Mouse (Mus musculus): ENCODE measurements around the gene Cyp2ab1. TPM values are rescaled to one million over a fixed set of nuclear protein-coding genes. Genes with fewer than 3 reads are reported as not detected.

The Cyp2ab1 gene
- polyA plus RNA-seq (2021; fragmentation: Nextera tagmentation), result not detected in 2 replicates
- long read RNA-seq, experiment 1, result 0 reads
- long read RNA-seq, experiment 2, result 0 reads

DNA sequence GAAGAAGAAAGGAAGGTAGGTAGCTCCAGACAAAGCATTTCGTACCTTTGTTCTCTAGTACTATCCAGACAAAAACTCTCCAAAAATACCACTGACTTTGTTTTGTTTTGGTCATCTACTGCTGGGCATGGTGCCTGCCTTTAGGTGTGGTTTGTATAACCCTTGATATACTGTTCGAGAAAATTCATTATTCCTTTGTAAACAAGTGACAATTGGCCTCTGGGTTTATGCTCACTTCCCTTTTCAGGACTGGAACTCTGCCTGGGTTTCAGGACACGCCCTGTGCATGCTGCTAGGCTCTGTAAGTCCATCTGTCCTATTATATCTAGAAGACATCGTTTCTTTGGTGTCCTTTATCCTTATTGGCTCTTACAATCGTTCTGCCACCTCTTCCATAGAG is at the start of gene Cyp2ab1:
Gene Cyp2ab1, minus strand, starts transcription at position 119 of the 400 bp plus-strand sequence.

DNA sequence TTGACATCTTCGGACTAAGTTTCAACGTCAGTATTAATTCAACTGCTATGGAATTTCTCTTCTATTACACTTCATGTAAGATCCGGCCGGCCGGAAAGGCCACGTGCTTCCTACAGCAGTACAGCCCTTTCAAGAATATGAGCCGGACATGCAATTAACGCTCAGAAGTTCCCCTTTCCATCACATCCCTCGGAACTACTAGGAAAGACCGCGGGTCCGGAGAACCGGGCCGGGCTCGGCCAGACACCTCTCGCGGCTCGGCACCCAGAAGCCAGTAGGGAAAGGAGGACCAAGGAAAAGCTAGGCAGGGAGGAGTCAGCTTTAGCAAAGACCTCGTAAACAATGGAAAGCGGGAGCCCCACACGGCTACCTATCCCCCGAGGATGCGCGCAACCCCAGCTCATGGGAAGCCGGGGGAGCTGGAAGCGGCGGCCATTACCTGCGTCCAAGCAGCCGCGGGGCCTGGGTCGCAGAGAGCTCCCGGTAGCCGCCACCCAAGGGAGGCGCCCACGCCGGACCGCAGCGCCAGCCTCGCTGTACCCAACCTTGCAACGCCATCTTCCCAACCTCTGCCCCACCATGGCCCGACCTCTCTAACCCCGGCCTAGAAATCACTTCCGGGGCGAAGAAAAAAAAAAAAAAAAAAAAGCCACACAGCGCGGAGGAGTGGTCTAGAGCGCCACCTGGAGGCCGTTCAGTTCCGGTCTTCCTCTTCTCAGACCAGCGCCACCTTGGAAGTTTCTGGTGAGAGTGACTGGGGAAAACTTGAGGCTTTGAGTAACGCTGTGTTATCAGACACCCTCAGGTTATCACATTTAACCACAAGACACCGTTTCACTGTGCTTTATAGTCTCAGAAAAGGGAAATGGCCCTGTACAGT is 23.2 kb downstream of the Cyp2ab1 start, which contains the start of gene Parl:
Gene Parl, minus strand, starts transcription at position 618 of the 880 bp plus-strand sequence.

Other genes with a start within 250 kb of the Cyp2ab1 start
- 18.9 and 24.0 TPM in 2 replicates for gene Klhl24, start 227.9 kb downstream of the Cyp2ab1 start, polyA plus RNA-seq (2021; fragmentation: Nextera tagmentation)
- gene Yeats2, start 184.3 kb downstream of the Cyp2ab1 start, polyA plus RNA-seq (2021; fragmentation: Nextera tagmentation), result 3.6 and 4.7 TPM in 2 replicates
- gene Map6d1, start 84.0 kb downstream of the Cyp2ab1 start, polyA plus RNA-seq (2021; fragmentation: Nextera tagmentation), result 39.7 and 48.3 TPM in 2 replicates
- 41.9 and 51.6 TPM in 2 replicates for gene Parl, start 23.0 kb downstream of the Cyp2ab1 start, polyA plus RNA-seq (2021; fragmentation: Nextera tagmentation)
- gene Abcc5, start 101.0 kb upstream of the Cyp2ab1 start, polyA plus RNA-seq (2021; fragmentation: Nextera tagmentation), result 52.2 and 83.4 TPM in 2 replicates
- 26.1 and 45.1 TPM in 2 replicates for gene Eif2b5, start 173.4 kb upstream of the Cyp2ab1 start, polyA plus RNA-seq (2021; fragmentation: Nextera tagmentation)
- gene Dvl3, start 191.6 kb upstream of the Cyp2ab1 start, polyA plus RNA-seq (2021; fragmentation: Nextera tagmentation), result 7.2 and 17.1 TPM in 2 replicates
- 915 and 1,083 TPM in 2 replicates for gene Ap2m1, start 210.1 kb upstream of the Cyp2ab1 start, polyA plus RNA-seq (2021; fragmentation: Nextera tagmentation)
- gene Abcf3, start 223.2 kb upstream of the Cyp2ab1 start, polyA plus RNA-seq (2021; fragmentation: Nextera tagmentation), result 39.2 and 58.3 TPM in 2 replicates

All from left cerebral cortex, adult 6 months (tissue).